Mouse (Mus musculus) lung, adult 2 months (tissue): ENCODE measurements around the gene Brpf1. TPM values are rescaled to one million over a fixed set of nuclear protein-coding genes. Genes with fewer than 3 reads are reported as not detected.

Source experiments
- DNase-seq: peaks from one replicate; pipeline ENCODE4 v3.0.0; 2022
- H3K4me1 ChIP-seq: fragments of 200-500 bp; 2 replicates; pipeline ENCODE4 v1.6.1; 2011; ENCODE audit warnings: low read length; ENCODE audit not compliant: control insufficient read depth, insufficient read depth
- H3K4me3 ChIP-seq: fragments of 200-500 bp; replicated peaks from 2 replicates; pipeline ENCODE3; 2011; ENCODE audit warnings: low read depth, mild to moderate bottlenecking, control low read depth, low read length; ENCODE audit errors: extremely low read depth
- CTCF ChIP-seq: fragments of 200-500 bp; IDR thresholded peaks from 2 replicates; pipeline ENCODE4 v1.5.1; 2011; ENCODE audit warnings: mild to moderate bottlenecking, low read length, control low read depth; ENCODE audit not compliant: insufficient read depth
- POLR2A ChIP-seq: fragments of 200-500 bp; IDR thresholded peaks from 2 replicates; pipeline ENCODE4 v1.6.1; 2011; ENCODE audit warnings: low read depth, mild to moderate bottlenecking, control low read depth, low read length, borderline replicate concordance; ENCODE audit errors: extremely low read depth
- WGBS: fragments of 180-500 bp; shearing (Covaris S2); methylation state at CpG from one replicate; pipeline ENCODE4 v1.1.7; 2018; 5-methylcytosine and 5-hydroxymethylcytosine counted together
- polyA plus RNA-seq: library from polyadenylated mRNA; depleted of rRNA; stranded (reverse); fragments of >200 nt; gene quantifications from 2 replicates; pipeline ENCODE4 v1.2.3, GENCODE M21; 2012; rRNA removed

Gene Brpf1
- polyA plus RNA-seq = 20.2 and 21.3 TPM in 2 replicates

DNA sequence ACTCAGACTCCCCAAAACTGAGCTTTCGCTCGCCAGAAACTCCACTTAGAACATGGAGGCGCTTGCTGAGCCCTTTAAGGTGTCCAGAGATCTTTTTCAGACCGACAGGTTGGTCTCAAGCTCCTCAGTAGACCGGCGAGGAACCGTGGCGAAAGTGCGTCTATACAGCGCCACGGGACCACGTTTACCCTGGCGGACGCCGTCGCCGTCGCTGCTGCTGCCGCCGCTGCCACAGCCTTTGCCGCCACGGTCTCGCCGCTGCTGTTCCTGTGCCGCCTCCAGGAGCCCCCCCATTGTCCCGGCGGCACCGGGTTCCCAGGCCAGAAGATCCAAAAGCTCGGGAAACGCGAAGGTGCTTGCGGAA is at the start of gene Brpf1:
Brpf1 (plus strand) TSS at position 152 of the 364 bp plus-strand sequence.
- Histone ChIP-seq H3K4me1 (peaks cover 5% of the 10 kb centered on the region), H3K4me3 (peak within 1 kb of the TSS; percentile 92)
- no peak for TF ChIP-seq CTCF
- peak; percentile 71; the same call in 1 of the 2 replicates for TF ChIP-seq POLR2A
- WGBS = under 1% methylated on average over 32 of the region's 32 CpGs
- DNase-seq = no peak

DNA sequence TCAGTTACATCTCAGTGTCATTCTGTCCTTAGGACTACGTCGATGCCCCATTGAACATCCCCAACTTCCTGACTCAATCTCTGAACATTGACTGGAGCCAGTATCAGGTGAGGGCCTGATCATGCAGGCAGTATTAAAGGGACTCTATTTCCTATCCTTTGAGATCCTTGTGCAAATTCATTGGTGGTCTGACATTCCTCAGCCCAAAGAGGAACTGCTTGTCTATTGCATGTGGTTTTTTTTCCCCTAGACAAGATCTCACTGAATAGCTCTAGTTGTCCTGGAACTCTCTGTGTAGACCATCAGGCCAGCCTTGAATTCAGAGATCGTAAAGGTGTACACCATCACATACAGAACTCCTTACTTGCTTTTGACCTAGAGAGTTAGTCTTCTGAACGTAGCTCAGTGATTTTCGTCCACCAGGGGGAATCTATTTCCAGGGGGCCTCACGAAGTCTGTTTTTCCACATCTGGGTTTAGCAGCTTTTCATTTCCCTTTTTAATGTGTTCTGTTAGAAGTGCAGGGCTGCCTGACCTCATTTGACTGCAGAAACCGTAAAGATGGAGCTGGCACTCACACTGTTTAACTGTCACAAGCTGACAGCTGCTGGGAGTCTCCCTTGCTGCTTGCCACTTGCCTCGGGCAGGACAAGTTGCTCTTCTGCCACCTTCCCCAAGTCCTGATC is 45.6 kb upstream of the Brpf1 start:
- H3K4me1 ChIP-seq = no peaks in the 10 kb centered on the region
- H3K4me3 ChIP-seq = no peak overlapping the region
- TF ChIP-seq POLR2A (no peak), CTCF (no peak)
- no peak for DNase-seq
- WGBS = 76% methylated on average over 8 of the region's 8 CpGs

DNA sequence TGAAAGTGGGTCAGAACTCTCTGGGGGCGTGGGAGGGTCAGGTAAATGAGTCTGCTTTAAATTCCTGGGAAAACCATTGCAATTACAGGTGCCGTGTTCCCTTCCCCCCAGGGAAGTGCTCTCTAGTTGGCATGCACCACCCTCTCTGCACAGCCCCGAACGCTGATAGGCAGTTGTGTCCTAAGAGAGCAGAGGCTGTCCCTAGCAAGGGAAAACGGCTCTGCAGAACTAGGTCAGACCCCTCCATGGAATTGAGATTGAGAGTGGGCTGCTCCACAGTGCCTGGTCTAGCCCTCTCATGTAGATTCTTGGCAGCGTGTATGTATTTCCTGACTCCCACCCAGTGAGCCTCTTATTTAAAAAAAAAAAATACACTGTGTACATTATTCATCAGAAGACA is 43.4 kb upstream of the Brpf1 start:
- DNase-seq = no peak
- TF ChIP-seq POLR2A (no peak), CTCF (no peak)
- Histone ChIP-seq H3K4me3 (no peak overlapping the region), H3K4me1 (no peaks in the 10 kb centered on the region)
- 92% methylated on average over 6 of the region's 6 CpGs for WGBS

DNA sequence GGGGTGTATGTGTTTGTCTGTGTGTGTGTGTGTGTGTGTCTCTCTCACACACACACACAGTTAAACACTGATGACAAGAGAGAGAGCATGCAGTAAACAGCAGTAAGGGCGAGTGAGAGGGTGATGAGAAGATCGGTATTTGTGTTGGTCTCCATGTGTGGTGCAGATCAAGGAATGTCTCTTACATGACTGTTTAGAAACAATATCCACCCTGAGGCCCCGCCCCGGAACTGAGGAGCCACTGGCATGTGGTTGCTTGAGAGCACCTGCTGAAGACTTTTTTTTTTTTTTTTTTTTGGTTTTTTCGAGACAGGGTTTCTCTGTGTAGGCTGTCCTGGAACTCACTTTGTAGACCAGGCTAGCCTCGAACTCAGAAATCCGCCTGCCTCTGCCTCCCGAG is 42.5 kb upstream of the Brpf1 start:
- DNase-seq = no peak
- TF ChIP-seq CTCF = no peak
- TF ChIP-seq POLR2A = no peak
- Histone ChIP-seq H3K4me3 (no peak overlapping the region), H3K4me1 (no peaks in the 10 kb centered on the region)
- WGBS = 92% methylated on average over 8 of the region's 8 CpGs

DNA sequence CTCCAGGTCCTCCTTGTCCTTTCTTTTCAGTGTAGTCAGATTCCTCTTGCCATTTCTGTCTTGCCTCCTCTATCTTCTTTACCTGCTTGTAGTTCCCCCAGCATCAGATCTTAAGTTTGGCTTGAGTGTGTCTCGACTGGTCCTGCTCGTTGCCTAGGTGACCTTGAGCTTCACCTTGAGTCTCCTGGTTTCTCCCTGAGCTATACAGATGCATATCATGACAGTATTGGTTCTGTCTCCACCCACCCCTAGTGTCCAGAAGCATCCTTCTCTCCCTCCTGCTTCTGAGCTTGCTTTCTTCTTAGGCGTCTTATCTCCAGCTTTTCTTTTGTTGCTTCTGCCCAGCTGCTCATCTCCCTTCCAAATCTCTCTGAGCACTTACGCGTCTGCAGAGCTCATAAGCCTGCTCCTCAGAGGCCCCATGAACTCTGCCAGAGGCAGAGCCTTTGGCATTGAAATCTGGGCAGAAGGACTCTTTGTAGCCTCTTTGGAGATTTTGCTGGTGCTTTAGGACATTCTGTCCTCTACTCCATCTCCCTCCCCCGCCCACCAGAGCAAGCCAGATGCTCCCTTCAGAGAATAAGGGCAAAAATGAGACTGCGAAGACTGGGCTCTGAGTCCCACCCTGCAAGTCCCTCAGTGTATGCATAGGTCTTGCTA is 39.8 kb upstream of the Brpf1 start:
- no peak for TF ChIP-seq POLR2A
- 85% methylated on average over 7 of the region's 7 CpGs for WGBS
- H3K4me3 ChIP-seq = no peak overlapping the region
- H3K4me1 ChIP-seq = no peaks in the 10 kb centered on the region
- no peak for DNase-seq

DNA sequence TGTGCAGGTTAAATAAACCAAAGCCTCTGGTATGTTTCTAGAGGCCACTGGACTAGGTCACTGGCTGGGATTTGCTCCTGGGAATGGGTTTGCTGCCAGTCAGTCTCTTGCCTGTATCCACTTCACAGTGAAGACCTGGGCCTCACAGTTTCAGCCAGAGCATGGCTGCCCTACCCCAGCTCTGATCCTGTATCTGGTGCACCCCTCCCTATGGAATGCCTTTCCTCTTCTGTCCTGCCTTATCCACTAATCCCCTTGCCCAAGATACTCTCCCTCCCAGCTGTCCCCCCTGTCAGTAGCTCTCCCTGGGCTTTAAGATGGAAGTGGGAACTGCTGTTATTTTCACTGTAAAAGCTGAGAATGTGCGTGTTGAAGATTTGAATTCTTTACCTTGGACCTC is 38.9 kb upstream of the Brpf1 start:
- no peaks in the 10 kb centered on the region for H3K4me1 ChIP-seq
- 94% methylated on average over 1 of the region's 1 CpGs for WGBS
- TF ChIP-seq CTCF = no peak
- TF ChIP-seq POLR2A = no peak
- no peak for DNase-seq
- no peak overlapping the region for H3K4me3 ChIP-seq

DNA sequence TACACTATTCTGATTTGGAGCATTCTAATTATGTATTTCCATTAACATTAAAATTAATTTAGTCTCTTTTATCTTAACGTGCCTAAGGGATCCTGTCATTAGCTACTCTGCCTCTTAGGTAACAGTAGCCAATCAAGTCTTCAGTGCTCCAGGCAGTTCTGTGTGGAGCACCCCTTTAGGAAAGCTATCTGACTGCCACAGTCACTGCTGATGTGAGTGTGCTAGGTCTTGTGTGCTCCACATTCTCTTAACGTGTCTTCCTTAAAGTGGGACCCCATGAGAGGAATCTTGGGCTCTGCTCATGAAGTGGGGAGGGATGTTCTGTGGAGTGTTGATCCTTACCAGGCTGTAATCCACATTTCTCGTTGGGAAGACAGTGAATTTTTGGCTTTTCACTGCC is 34.6 kb upstream of the Brpf1 start:
- WGBS = 84% methylated on average over 3 of the region's 3 CpGs
- Histone ChIP-seq H3K4me1 (no peaks in the 10 kb centered on the region), H3K4me3 (no peak overlapping the region)
- DNase-seq = no peak
- TF ChIP-seq CTCF (no peak), POLR2A (no peak)

DNA sequence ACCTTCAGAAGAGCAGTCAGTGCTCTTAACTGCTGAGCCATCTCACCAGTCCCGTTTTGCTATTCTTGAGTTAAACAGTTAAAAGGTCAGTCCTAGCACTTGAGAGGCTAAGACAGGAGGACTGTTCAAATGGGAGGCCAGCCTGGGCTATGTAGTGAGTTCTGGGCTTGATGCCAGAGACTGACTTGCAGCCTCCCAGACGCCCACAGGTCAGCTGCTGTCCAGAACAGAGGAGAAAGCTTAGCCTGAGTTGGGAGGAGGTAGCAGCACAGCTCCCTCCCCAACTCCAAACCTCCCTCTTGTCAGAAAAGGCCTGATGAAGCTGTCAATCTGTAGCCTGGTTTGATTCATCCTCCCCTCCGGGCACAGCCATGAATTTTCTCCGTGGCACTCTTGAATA is 30.1 kb upstream of the Brpf1 start:
- no peak for DNase-seq
- no peak for TF ChIP-seq CTCF
- no peak for TF ChIP-seq POLR2A
- WGBS = 62% methylated on average over 4 of the region's 4 CpGs
- no peaks in the 10 kb centered on the region for H3K4me1 ChIP-seq
- no peak overlapping the region for H3K4me3 ChIP-seq

DNA sequence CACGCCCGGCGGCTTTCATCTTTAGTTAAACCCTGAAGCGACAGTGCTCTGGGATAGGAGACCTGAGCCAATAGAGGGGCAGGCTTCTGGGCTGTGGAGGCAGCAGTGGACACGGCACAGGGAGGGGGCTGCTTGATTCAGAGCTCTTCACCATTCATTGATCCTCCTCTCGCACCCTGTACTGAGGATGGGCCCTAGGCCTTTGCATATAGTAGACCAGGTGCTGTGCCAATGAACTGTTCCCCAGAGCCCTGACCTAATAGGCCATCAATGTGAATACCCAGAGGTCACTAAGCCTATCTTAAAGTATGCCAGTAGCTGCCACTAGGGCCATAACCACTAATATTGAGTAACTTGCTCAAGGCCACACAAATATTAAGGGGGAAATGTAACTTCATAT is 25.3 kb upstream of the Brpf1 start:
- 63% methylated on average over 6 of the region's 6 CpGs for WGBS
- Histone ChIP-seq H3K4me1 (0 out of 2 replicates have a peak, but pooled peaks cover 2% of the 10 kb centered on the region), H3K4me3 (no peak overlapping the region)
- no peak for TF ChIP-seq POLR2A
- TF ChIP-seq CTCF = no peak
- DNase-seq = no peak

DNA sequence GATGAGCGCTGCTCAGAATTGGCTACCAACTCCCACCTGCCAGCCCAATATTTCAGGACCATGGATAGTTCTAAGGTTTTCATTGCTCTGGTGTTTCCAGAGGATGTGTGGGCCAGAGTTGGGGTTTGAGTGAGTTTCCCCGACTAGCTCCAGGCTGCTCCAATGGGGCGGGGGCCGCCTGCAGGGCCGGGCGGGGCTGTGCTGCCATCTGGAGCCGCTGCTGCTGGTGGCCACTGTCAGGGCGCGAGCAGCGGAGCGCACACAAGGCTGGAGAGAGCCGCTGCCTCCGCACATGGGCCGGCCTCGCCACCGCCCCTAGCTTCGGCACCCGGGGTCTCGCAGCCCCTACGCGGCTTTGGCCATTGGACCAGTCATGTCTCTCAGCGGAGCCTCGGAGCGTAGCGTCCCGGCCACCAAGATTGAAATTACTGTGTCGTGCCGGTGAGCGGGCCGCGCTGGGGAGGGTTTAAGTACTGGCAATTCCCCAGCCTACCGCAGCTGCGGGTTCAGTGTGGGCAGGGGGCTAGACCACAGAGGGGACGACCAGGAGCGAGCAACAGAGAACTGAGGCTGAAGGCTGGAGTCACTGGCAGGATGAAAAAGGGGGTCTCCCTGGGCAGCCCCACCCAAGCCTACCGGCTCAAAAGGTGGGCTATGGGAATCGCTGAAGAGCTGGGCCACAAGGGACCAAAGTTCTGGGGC is 24.7 kb upstream of the Brpf1 start, which contains the start of gene Cpne9:
Cpne9 (plus strand) TSS at position 207 of the 702 bp plus-strand sequence.
- 4% methylated on average over 37 of the region's 37 CpGs for WGBS
- TF ChIP-seq CTCF (no peak), POLR2A (no peak)
- no peak within 1 kb of the TSS for H3K4me3 ChIP-seq
- 0 out of 2 replicates have a peak, but pooled peaks cover 2% of the 10 kb centered on the region for H3K4me1 ChIP-seq
- no peak for DNase-seq
